Mouse (Mus musculus): ENCODE results near the gene Rcsd1.

DNA sequence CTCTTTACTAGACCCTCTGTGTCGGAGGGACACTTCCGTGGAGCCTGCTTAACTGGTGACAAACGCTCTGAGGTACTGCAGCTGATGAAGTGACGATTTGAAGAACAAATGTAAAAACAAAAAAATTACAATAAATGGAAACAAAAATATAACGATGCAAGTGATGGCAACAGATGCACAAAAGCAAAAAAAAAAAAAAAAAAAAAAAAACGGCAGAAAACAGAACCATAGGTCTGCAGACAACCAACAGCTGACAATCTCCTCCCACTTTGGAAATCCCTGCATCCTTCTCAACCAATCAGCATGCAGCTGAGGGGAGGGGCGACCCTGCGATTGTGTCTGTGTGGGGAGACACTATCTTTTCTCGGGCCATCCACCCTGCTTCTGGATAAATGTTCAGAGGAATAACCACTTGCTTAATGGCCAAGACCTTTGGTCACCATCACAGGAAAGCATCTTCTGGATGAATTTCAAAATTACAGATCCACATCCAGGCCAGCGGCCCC is 107.7 kb downstream of the Rcsd1 start:
- TF ChIP-seq CTCF (IDR thresholded peaks at IDR 0.05) (no peak), POLR2A (IDR thresholded peaks at IDR 0.05; ENCODE audit: insufficient read depth, low read depth, low read length) (no peak), EP300 (IDR thresholded peaks at IDR 0.05; ENCODE audit: insufficient read depth, low read depth, low read length) (no peak)

Measured in heart, adult 2 months (tissue).